7 mouse cellular contexts compared by ENCODE assay signal in genomic region chrX:73659575-73660283, GRCm38 (mm10). TPM values are rescaled to one million over a fixed set of nuclear protein-coding genes. Genes with fewer than 3 reads are reported as not detected.
DNase-seq lines count a peak whose midpoint lies in the region; ATAC-seq and TF ChIP-seq lines count a peak whose summit lies in the region.

TSS of gene Pnck (minus strand) at chrX:73660117.

- peak; percentile 45 to 63 for DNase-seq in kidney, postnatal 4 days
- DNase-seq in kidney, adult 8-10 months, result no peak
- peak; percentile 59 for DNase-seq in brain, embryonic 14.5 days (ENCODE audit: low read depth)
- no peak for DNase-seq in embryonic facial prominence, embryonic 14.5 days (ENCODE audit: low spot score)
- DNase-seq in large intestine, adult 2 months (ENCODE audit: low read depth, low spot score), result no peak

- H3K4me2 ChIP-seq in embryonic facial prominence, embryonic 14.5 days (ENCODE audit: low read depth, low read length), result peak within 1 kb of the TSS; percentile 71
- H3K4me2 ChIP-seq in midbrain, embryonic 12.5 days (replicated peaks), result peak within 1 kb of the TSS; percentile 72

- H3K4me3 ChIP-seq in embryonic facial prominence, embryonic 14.5 days (ENCODE audit: low read depth, low read length), result peak within 1 kb of the TSS; percentile 46
- H3K4me3 ChIP-seq in midbrain, embryonic 12.5 days, result peak within 1 kb of the TSS; percentile 52

- peak within 1 kb of the TSS; percentile 58 for H3K9ac ChIP-seq in embryonic facial prominence, embryonic 14.5 days (ENCODE audit: low read depth, low read length)
- peak within 1 kb of the TSS; percentile 65 for H3K9ac ChIP-seq in midbrain, embryonic 12.5 days (replicated peaks)

- no peaks in the 10 kb centered on the region for H3K4me1 ChIP-seq in embryonic facial prominence, embryonic 14.5 days (ENCODE audit: control insufficient read depth, insufficient read depth, low read length)
- H3K4me1 ChIP-seq in midbrain, embryonic 12.5 days, result 0 out of 2 replicates have a peak, but pooled peaks cover 5% of the 10 kb centered on the region

- no peak for TF ChIP-seq CTCF in brain, embryonic 14.5 days (IDR thresholded peaks at IDR 0.05; ENCODE audit: borderline replicate concordance, extremely low read depth, insufficient read depth, insufficient read length)

- H3K27me3 ChIP-seq in embryonic facial prominence, embryonic 14.5 days (replicated peaks; ENCODE audit: control insufficient read depth, insufficient read depth, low read length), result no peaks in the 10 kb centered on the region
- H3K27me3 ChIP-seq in midbrain, embryonic 12.5 days, result no peaks in the 10 kb centered on the region; the same call in 1 of the 2 replicates

- WGBS in embryonic facial prominence, embryonic 14.5 days, result 31% methylated on average over 12 of the region's 57 CpGs
- 22% methylated on average over 36 of the region's 57 CpGs for WGBS in large intestine, adult 2 months
- WGBS in midbrain, embryonic 12.5 days, result 23% methylated on average over 52 of the region's 57 CpGs

- H3K27ac ChIP-seq in embryonic facial prominence, embryonic 14.5 days (replicated peaks; ENCODE audit: low read depth, low read length), result no peak within 1 kb of the TSS
- no peak within 1 kb of the TSS for H3K27ac ChIP-seq in midbrain, embryonic 12.5 days (replicated peaks)

- ATAC-seq in embryonic facial prominence, embryonic 14.5 days (ENCODE audit: low read depth), result peak; percentile 87
- ATAC-seq in midbrain, embryonic 12.5 days (ENCODE audit: low FRiP score, low read depth), result peak; percentile 79
- no peak for ATAC-seq in monocyte, adult 5-6 weeks (replicated peaks; ENCODE audit: insufficient number of reproducible peaks, low FRiP score, low TSS enrichment, poor library complexity, severe bottlenecking)

- no peaks in the 10 kb centered on the region for H3K36me3 ChIP-seq in embryonic facial prominence, embryonic 14.5 days (ENCODE audit: control insufficient read depth, insufficient read depth, low read length)
- H3K36me3 ChIP-seq in midbrain, embryonic 12.5 days, result no peaks in the 10 kb centered on the region

- H3K9me3 ChIP-seq in embryonic facial prominence, embryonic 14.5 days (ENCODE audit: control insufficient read depth, low read length), result no peaks in the 10 kb centered on the region
- no peaks in the 10 kb centered on the region for H3K9me3 ChIP-seq in midbrain, embryonic 12.5 days

- TF ChIP-seq POLR2A in brain, embryonic 14.5 days (IDR thresholded peaks at IDR 0.05; ENCODE audit: borderline replicate concordance, extremely low read depth, insufficient read depth, insufficient read length, poor library complexity, severe bottlenecking), result no peak

RNA-seq across cellular contexts. Expression of gene Pnck, which starts in this region (rescaled TPM):
- 139 and 181 TPM in 2 replicates for polyA plus RNA-seq in brain, embryonic 14.5 days (2012; rRNA removed)
- 16.6 and 19.9 TPM in 2 replicates for polyA plus RNA-seq in embryonic facial prominence, embryonic 14.5 days (2014; fragmentation: Nextera tagmentation; extraction: Ambion mirVana)
- polyA plus RNA-seq in large intestine, adult 2 months (2012; rRNA removed), result 10.8 and 14.1 TPM in 2 replicates
- 26.2 and 30.0 TPM in 2 replicates for polyA plus RNA-seq in midbrain, embryonic 12.5 days (2016; fragmentation: Nextera tagmentation; extraction: Ambion mirVana)
- 0.97 TPM in 1 of 3 replicates, not detected in the others for total RNA-seq in monocyte, adult 5-6 weeks (2017)

Comparison
In these comparisons a context has a peak if more than half of its experiments do, and no peak if none do; other contexts are left out.
1. DNase-seq: peak in kidney, postnatal 4 days (2 of 2) and brain, embryonic 14.5 days (single experiment); none in kidney, adult 8-10 months (0 of 2), embryonic facial prominence, embryonic 14.5 days (single experiment) and large intestine, adult 2 months (single experiment).